Mouse (Mus musculus) cerebellum, adult 11-12 months (tissue): ENCODE results near the gene Nfx1.
"Not testable (repeated sequence)": the region's sequence is repeated elsewhere in the genome, so short reads cannot be mapped to it uniquely, and the experiment has no call there.

Experiments
- DNase-seq: peaks from one replicate; pipeline ENCODE4 v3.0.0; 2022

Gene Nfx1

DNA sequence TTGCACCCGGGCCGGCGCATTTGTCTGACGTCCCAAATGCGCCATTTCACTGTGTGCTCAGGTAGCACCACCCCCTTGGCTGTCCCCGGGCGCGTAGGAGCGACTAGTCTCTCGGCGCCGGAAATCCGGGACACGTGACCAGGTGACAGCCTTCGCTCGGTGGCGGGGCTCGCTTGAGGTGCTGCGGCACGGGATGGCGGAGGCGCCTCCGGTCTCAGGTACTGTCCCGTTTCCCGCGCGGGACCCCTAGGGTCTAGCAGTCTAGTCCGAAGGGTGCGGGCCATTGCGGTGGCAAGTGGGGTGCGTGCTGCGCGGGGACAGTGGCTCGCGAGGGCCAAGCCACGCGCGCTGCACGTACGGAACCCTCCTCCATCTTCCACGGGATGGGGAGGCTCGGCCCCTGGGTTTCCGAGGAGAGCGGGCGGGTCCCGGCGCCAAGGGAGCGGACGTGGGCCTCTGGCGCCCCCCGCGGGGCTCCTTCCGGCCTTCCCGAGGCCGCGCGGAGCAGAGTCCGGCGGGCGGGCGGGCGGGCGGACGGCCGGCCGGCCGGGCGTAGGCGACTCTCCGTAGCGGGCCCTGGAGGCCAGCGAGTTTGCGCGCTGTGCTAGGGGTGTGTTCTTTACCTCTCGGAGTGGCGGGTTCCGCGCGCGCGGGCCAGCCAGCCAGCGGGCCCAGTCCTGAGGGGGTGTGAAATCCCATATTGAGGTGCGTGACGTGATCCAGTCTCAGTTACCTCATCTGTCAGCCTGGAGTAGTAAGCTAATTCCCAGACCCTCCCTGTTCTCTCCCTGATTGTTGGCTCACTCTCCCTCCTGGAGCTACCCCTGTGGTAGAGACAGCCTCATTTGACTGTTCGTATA is at the start of gene Nfx1:
Gene Nfx1 (plus strand): TSS at position 65 of the 860 bp plus-strand sequence.
- DNase-seq = peak; percentile 96

DNA sequence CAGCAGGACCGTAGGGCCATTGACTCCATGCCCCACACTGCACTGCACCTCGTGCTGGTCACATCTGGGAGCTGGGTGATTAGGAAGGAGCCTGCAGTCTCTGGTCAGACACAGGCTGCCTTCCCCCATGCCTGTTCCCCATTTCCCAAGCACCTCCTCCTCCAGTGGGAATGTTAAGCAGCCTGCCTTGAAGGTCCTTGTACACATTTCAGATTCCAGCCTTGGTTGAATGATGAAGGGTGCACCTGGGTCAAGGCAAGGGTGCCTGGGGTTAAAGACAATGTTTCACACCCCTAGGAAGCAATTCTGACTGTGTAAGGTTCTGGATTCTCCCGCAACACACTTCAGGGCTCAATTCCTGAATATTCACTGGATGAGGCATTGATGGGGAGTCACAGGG is 49.4 kb upstream of the Nfx1 start:
- DNase-seq = no peak

DNA sequence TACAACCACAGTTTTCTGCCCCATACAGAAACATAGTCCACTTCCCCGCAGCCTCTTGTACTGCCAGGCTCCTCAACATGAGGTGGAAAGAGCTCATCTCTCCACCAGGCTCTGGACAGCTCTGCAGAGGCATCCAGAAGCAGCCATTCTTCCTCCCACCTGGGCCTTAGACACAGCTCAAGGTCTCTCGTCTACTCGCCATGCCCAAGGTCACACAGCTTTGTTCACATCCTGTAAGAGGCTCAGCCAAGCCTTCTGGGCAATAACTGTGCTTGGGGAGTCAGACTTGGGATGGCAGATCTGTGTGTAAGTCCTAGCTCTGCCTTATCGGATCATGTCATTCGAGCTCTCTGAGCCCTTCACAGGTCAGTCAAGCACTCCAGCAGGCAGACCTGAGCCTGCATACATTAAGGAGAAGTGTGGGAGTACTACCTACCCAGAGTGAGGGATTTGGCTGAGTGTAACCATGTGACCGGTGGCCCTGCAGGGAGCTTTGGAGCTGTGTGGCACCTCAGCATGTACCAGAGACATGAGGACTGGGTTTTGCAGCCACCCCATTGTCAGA is 47.5 kb upstream of the Nfx1 start:
- no peak for DNase-seq

DNA sequence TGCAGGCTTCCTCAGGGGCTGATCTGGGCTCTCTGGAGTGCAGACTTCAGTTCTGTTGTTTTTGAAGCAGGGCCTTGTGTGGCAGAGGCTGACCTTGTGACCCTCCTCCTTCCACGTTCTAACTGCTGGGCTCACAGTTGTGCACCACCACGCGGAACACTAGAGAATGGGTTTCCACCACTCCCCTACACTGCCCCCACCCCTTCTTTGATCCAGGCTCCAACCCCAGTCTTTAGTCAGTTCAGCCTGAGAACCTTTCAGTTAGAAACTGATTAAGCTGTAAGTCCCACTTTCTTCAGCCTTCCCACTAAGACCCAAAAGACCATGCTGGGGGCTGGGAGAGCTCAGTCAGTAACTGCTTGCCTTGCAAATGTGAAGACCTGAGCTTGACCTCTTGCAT is 45.1 kb upstream of the Nfx1 start:
- no peak for DNase-seq

DNA sequence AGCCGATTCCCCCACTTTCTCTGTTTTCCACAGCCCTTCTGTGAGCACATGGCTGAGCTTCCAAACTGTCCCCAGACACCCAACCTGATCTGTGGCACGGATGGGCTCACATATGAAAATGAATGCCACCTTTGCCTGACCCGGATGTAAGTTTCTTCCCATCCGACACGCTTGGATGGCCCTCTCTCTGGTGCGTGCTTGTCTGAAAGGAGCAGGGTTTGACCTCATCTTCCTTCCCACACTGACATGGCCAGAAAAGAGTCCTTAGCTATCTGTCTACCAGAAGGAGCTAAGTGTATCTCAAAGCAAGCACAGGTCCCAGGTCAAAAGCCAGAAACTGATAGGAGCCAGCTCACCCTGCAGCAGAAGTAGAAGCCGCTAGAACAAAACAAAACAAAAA is 41.7 kb upstream of the Nfx1 start:
- no peak for DNase-seq

DNA sequence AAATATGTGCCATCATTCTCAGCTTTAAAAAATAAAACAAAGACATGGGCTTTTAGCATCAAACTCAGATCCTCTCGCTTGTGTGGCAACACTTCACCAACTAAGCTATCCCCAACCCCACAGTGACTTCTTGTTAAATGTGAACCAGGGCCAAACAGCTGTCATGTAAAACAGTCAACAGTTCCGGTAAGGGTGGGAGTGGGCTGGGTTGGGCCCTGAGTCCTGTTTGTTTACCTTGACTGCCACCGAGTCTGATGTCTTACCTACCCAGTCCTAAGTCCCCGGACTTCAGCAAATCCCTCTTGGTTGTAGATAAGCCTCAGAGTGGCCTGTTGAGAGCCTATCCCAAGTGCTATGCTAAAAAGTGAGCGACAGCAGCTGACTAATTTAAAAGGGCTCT is 37.0 kb upstream of the Nfx1 start:
- DNase-seq = no peak

DNA sequence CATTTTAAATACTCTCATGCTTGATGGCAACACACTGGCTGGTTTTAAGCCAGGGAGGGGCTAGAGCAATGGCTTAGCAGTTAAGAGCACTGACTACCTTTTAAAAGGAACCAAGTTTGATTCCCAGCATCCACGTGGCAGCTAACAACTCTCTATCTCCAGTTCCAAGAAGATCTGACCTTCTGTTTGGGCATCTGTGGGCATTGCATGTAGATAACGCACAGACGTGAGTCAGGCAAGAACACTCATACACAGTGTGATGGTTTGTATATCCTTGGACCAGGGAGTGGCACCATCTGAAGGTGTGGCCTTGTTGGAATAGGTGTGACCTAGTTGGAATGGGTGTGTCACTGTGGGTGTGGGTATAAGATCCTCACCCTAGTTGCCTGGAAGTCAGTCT is 36.3 kb upstream of the Nfx1 start:
- not testable (repeated sequence) for DNase-seq

DNA sequence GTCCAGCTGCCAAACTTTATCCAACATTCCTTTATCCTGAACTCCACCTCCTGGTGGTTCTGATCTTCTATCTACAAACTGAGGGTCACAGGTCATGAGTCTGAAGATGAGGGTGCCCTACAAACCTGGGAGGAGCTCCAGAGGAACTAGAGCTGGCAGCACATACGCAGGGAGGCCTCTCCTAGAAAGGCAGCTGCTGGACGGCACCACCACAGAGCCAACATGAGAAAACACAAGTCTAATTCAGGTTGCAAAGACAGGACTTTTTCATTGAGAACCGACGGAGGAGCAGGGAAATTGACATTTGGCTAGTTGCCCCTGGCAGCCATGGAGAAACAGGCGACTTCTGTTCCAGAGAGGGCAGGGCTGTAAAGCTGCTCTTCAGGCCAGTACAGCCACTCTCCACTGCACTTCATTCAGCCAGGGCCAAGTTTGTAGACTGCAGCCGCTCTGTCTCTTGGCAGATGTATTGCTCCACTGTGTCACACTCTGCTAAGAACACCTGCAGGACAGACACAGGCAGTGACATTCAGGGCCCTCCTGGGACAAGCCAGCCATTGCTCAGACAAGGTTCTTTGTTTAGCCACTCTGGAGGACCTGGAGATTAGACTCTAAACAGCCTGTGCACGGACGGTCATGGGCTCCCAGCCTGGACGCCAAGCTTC is 34.4 kb upstream of the Nfx1 start:
- peak; percentile 37 for DNase-seq

DNA sequence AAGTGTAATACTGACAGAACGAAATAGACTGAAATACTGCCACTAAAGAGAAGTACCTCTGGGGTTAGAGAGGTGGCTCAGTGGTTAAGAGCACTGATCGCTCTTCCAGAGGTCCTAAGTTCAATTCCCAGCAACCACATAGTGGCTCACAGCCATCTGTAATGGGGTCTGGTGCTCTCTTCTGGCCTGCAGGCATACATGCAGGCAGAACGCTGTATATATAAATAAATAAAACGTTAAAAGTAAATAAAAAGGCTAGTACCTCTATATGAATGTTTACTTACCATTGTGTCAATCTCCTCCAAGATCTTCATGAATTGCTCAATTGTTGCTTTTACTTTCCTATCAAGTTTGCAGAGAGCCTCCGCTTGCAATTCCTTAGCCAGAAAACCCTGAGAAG is 31.9 kb upstream of the Nfx1 start:
- DNase-seq = no peak

DNA sequence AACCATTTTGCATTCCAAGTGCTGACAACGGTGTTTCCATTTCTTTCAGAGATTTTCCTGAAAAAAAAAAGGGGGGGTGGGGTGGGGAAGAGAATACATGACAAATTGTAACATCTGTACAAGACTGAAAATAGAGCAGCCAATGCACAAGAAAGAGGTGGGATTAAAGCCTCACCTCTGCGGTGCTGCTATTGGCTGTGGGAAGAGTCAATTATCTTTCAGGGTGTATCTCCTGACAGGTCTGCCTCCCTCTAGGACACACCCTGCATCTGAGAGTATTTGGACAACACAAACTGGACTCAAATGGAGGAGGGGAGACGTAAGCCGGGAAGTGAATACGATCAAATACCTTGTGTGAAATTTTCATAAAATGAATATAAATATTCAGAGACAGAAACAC is 27.1 kb upstream of the Nfx1 start:
- DNase-seq = no peak

DNA sequence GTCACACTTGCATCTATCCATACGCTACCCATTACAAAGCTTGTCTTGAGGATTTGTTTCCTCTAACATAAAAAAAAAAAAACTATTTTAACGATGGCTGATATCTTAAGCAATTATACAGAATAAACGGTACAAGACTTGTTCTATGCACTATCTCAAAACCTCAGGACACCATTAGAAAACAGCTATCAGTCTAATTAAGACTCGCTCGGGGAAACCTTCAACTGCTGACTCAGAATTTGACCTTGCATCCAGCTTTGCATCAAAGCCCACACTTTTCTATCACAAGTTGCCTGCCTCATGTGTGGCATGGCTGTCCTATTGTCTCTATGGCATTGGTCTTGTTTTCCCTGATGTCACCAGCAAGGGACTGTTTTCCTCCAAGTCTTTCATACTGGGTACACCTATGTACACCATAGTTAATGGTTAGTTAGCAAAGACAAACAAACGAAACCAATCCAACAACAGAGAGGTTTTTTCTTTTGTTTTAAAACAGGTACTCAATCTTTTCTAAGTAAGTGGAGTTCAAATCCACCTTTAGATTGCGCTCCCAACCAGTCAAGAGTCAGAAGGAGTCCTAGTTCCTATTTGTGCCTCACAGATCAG is 24.1 kb upstream of the Nfx1 start:
- no peak for DNase-seq

DNA sequence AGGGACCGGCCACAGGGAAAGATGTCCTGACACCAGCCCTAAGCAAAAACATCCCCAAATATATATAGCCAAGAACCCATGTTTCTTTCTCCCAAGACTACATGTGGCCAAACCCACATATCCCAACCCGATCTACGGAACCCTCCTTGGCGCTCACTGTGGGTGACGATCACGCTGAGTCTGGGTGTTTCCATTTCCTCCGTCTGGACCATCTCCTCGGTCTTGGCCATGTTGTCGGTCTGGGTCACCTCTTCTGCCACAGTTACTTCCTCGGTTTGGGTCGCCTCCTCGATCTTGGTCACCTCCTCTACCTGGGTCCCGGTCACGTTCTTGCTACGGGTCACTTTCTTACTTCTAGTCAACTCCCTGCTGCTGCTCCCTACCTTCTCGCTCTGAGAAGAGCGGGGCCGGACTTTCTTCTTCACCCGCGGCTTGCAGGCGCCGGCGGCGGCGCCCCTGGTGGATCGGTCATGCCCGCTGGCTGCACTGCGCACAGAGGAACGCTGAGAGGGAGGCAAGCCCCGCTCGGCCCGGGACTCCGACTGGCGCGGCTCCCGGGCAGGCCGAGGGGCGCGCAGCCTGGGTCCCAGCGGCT is 23.0 kb upstream of the Nfx1 start:
- no peak for DNase-seq

DNA sequence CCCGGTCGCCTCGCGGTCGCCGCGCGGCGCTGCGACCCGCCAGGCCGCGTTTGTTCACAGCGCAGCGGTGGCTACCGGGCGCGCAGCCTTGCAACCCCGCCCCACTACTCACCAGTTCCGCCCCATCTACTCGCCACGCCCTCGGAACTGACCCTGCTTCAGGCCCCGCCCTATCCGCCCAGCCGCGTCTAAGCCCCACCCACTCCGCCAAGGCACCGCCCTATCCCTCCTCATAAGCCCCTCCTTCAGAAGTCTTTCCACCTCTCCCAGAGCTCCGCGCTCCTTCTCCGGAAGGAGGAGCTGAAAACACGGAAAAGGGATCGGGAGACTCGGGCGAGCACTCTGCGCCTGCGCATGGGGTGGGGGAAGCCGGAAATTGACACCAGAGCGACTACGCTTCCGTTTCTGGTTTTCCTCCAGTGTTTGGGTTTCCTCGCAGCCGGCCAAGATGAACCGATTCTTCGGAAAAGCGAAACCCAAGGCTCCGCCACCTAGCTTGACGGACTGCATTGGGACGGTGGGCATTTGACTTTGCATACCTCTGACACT is 22.5 kb upstream of the Nfx1 start, which contains the start of the genes Bag1 and Chmp5:
Gene Bag1 (minus strand): TSS at position 135 of the 549 bp plus-strand sequence.
Gene Chmp5 (plus strand): TSS at position 248 of the 549 bp plus-strand sequence.
- DNase-seq = peak; percentile 99

DNA sequence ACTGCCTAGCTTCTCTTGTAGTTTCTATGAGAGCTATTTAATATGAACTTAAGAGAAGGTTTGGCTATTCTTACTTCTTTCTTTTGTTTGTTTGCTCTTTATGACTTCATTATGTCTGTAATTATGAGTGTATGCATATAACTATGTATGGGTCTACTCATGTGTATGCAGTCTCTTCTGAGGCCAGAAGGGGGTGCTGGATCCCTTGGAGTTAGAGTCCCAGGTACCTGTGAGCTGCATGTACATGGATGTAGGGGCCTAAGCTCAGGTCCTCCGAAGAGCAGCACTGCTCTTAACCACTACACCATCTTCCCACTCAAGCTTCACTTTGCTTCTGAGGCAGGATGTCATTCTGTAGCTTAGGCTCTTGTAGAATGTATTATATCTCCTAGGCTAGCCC is 17.2 kb upstream of the Nfx1 start:
- no peak for DNase-seq

DNA sequence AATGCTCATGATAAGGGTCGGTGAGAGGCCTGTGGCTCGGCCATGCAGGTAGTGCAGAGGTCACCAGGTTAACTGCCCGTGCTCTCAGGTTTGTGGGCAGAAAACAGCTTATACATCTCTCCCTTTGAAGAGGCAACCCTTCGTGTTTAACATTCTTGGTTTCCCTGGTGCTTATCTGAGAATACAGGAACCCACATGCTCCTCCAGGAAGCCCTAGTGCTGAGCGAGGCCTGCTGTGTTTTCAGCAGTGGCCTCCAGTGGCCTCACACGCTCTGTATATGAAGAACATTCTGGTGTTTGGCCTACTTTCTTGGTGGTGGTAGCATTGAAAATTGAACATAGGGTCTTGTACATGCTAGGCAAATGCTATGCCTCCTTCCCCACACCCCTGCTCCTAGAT is 14.8 kb upstream of the Nfx1 start:
- no peak for DNase-seq

DNA sequence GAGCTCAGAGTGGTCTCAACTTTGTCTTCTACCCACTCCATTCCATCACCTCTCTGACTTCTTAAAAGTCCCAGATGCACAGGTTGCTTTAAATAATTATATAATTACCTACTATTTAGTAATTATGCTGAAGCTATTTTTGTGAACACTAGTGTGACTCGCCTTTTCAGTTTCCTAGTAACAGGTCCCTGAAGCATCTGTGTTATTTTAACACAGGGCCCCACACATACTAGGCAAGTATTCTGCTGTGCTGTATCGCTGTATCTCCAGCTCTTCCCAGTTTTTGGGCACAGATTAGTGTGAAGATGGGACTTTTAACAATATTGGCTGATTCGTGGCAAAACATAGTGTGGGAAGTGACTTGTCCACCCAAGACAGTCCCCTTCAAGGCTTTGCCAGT is 7.2 kb upstream of the Nfx1 start:
- DNase-seq = no peak

DNA sequence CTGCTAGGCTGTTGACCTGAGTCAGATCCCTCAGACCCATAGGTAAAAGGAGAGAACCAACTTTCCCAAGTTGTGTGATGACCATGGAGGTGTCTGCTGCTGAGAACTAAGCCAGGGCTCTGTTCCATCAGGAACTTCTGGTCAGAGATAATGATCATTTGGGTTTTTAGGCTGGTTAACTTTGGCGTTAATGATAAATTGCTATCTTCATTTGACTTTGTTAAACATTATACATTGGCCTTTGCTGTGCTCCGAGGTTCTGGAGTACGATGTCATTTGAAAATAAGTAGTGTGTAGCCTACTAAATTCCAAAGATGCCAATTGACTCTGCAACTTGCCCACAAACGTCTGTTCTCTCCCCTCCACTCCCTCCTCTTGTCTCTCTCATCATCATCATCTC is 1.5 kb upstream of the Nfx1 start:
- no peak for DNase-seq

DNA sequence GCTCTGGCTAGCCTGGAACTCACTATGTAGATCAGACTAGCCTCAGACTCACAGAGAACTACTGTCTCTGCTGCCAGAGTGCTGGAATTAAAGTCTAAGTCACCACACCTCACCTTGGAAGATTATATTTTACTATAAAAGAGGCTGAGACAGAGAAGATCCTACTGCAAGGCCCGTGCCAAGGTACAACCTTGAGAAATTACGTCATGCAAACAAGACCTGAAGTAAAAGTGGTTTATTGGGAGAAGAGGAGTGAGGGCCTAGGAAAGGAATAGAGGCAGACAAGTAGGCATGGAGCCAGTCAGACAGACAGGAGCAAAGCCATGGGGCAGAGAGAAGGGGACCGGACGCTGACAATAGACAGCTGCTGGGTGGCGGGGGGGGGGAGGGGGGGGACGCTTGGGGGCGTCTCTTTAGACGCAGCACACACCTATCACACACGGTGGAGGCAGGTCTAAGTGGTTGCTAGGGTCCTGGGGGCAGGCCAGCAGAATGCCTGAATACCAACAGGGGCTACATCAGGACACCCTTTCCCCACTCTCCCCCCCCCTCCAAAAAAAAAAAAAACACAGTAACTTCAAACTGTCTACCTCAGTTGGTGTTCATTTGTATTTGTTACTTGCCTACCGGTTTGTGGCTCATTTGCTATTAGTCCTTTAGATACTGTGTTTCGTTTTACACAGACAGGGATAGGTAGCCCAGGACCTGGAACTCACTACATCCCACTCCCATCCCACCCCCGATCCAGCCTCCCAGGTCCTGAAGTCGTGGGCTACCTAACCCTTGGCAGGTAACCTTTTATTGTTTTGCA is 720 bp upstream of the Nfx1 start:
- DNase-seq = peak; percentile 43

DNA sequence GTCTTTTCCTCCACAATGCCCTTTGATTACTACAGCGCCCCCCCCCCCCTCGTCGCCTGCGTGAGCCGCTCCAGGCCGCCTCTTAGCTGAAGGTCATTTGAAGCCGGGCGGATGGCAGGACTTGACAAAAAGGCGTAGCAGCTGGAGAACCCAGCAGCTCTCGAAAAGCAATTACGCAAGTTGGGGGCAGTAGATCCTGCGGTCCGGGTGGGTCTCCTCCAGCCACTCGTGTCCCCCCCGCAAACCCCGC is 189 bp upstream of the Nfx1 start:
- no peak for DNase-seq

DNA sequence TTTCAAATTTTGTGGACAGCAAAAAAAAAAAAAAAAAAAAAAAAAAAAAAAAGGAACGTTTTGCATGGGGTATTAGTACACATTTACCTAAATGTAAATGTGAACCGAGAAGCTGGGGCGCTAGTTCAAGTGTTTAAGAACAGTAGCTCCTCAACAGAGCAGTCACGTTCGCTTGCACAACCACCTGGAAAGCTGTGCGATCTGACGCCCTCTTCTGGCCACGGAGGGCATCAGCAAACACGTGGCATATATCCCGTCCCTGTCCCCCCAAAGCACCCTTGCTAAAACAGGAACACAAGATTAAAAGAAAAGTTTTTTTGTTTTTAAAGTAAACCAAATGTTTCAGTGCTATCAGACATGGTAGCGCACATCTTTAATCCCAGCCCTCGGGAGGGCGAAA is 1.0 kb downstream of the Nfx1 start:
- peak; percentile 36 for DNase-seq

DNA sequence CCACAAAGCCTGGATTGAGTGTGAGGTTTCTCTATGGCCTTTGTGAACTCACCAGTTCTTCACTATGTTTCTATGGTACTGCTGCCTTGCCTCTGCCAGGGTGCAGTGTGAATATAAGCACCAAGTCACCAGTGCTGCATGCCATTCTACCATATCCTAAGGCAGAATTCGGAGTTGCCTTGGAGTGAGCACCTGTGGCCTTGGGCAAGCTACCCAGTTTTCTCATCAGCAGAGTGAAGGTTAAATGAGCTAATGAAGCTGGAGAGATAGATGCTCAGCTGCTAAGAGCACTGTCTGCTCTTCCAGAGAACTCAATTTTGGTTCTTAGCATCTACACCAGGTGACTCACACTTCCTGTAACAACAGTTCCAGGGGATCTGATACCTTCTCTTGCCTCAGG is 3.3 kb downstream of the Nfx1 start:
- no peak for DNase-seq

DNA sequence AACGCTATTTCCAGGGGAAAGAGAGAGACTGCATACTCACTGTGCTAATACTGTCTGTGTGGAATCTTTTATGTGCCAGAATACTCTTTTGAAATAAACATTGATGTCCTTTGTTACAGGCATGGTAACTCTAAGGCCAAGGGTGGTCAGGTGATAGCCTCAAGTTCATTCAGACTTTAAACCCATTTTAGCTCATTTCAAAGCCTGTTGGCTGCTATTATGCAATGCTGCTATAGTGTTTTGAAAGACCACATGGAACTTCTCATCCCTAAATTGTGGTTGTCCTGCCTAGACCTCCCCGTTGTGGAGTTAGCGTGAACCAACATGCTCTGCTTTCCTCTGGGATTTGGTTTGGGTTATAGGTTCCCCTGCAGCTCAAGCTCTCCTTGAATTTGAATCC is 5.0 kb downstream of the Nfx1 start:
- no peak for DNase-seq
